Mouse (Mus musculus) stomach, postnatal 0 days (tissue): ENCODE results near the gene Ap1g2. TPM values are rescaled to one million over a fixed set of nuclear protein-coding genes. Genes with fewer than 3 reads are reported as not detected.

ENCODE experiments used
- ATAC-seq: fragments of 200-750 bp; cut with Nextera tagmentation; 2 replicates; pipeline ENCODE4 v1.8.0; 2017; ENCODE audit not compliant: low FRiP score, low TSS enrichment
- DNase-seq: peaks from one replicate; pipeline ENCODE4 v3.0.0-alpha.2; 2016; ENCODE audit warnings: low spot score
- H3K27ac ChIP-seq: fragments of 300-500 bp; sonication (generic); replicated peaks from 2 replicates; pipeline ENCODE4 v1.5.1; 2014; ENCODE audit warnings: mild to moderate bottlenecking, control low read depth
- H3K27me3 ChIP-seq: fragments of 300-500 bp; sonication (generic); 2 replicates; pipeline ENCODE4 v1.6.1; 2014; ENCODE audit warnings: low read length; ENCODE audit not compliant: control insufficient read depth, insufficient read depth
- H3K36me3 ChIP-seq: fragments of 300-500 bp; sonication (generic); 2 replicates; pipeline ENCODE4 v1.6.1; 2014; ENCODE audit warnings: low read length, mixed read lengths; ENCODE audit not compliant: control insufficient read depth, insufficient read depth
- H3K4me1 ChIP-seq: fragments of 300-500 bp; sonication (generic); replicated peaks from 2 replicates; pipeline ENCODE4 v1.6.1; 2014; ENCODE audit warnings: antibody characterized with exemption; ENCODE audit not compliant: control insufficient read depth, insufficient read depth
- H3K4me2 ChIP-seq: fragments of 300-500 bp; sonication (generic); replicated peaks from 2 replicates; pipeline ENCODE4 v1.6.1; 2014; ENCODE audit warnings: low read depth, mild to moderate bottlenecking, control low read depth, moderate library complexity
- H3K4me3 ChIP-seq: fragments of 300-500 bp; sonication (generic); 2 replicates; pipeline ENCODE4 v1.5.1; 2014; ENCODE audit warnings: low read depth, low read length, control low read depth
- H3K9ac ChIP-seq: fragments of 300-500 bp; sonication (generic); 2 replicates; pipeline ENCODE4 v1.6.1; 2014; ENCODE audit warnings: mild to moderate bottlenecking, low read length, control low read depth, mixed read lengths
- H3K9me3 ChIP-seq: fragments of 300-500 bp; sonication (generic); 2 replicates; pipeline ENCODE4 v1.6.1; 2016; ENCODE audit warnings: low read length; ENCODE audit not compliant: control insufficient read depth
- CTCF ChIP-seq: IDR thresholded peaks from 2 replicates; pipeline ENCODE4 v1.5.1; 2016; ENCODE audit warnings: antibody characterized with exemption, low read depth, mild to moderate bottlenecking, moderate library complexity
- EP300 ChIP-seq: optimal IDR thresholded peaks from 2 replicates; pipeline ENCODE3; 2016; ENCODE audit warnings: antibody characterized with exemption
- WGBS: fragments of 180-500 bp; shearing (Covaris S2); extraction: QIAGEN DNeasy Blood & Tissue Kit; methylation state at CpG from one replicate; pipeline ENCODE4 v1.1.7; 2014; 5-methylcytosine and 5-hydroxymethylcytosine counted together
- polyA plus RNA-seq: library from polyadenylated mRNA; unstranded; fragments of >200 nt; fragmentation: Nextera tagmentation; extraction: Ambion mirVana; gene quantifications from 2 replicates; pipeline ENCODE4 v1.2.1, GENCODE M21; 2015

Ap1g2 gene
- 26.4 and 31.0 TPM in 2 replicates for polyA plus RNA-seq

DNA sequence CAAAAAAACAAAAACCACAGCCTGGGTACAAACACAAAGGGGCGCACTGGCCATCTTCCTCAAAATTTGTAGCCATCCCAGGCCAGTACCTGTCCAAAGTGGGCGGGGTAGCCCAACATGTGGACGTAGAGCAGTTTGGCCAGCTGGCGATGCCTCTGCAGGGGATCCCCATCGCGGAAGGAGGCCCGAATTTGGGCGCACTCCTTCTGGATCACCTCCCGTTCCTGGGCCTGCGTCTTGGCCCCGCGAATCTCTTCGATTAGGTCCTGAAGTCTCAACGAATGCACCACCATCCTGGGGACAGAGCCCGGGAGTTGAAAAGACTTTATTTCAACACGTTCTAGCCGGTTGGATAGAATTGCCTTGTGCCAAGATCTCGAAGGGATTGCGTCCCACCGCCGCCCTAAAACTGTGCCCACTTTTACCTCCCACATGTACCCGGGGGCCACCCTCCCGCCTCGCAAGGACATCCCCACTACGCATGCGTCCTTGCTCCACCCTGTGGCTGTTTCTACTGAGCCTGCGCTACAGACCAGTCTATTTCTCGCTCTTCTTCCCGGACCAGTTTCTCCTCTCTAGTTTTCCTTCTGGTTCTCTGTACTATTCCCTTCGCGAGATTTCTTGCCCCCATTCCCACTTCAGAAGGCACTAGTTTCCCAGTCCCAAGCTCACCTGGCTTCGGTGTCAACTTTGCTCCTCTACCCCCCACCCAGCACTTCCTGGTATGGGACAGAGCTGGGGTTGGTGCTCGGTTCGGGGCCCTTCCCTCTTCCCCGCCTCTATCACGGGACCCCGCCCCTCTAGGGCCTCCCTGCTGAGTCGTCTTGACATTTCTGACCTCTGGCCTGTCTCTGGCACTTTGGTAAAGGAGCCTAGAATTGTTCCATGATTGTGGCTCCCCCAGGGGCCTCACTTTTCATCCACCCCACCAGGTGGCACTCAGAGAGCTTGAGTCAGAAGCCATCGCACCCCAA is at the start of gene Ap1g2:
TSS of gene Ap1g2 (minus strand) at position 758 of the 974 bp plus-strand sequence.
- ATAC-seq (peak; percentile 82), DNase-seq (peak; percentile 84)
- Histone ChIP-seq H3K4me1 (peaks cover 2% of the 10 kb centered on the region; the same call in 1 of the 2 replicates), H3K36me3 (peaks cover 2% of the 10 kb centered on the region; the same call in 1 of the 2 replicates), H3K4me2 (peak within 1 kb of the TSS; percentile 95), H3K4me3 (peak within 1 kb of the TSS; percentile 53), H3K27me3 (no peaks in the 10 kb centered on the region), H3K27ac (peak within 1 kb of the TSS; percentile 88), H3K9me3 (no peaks in the 10 kb centered on the region), H3K9ac (peak within 1 kb of the TSS; percentile 63)
- under 1% methylated on average over 39 of the region's 39 CpGs for WGBS
- TF ChIP-seq EP300 (no peak), CTCF (peak; percentile 47)

DNA sequence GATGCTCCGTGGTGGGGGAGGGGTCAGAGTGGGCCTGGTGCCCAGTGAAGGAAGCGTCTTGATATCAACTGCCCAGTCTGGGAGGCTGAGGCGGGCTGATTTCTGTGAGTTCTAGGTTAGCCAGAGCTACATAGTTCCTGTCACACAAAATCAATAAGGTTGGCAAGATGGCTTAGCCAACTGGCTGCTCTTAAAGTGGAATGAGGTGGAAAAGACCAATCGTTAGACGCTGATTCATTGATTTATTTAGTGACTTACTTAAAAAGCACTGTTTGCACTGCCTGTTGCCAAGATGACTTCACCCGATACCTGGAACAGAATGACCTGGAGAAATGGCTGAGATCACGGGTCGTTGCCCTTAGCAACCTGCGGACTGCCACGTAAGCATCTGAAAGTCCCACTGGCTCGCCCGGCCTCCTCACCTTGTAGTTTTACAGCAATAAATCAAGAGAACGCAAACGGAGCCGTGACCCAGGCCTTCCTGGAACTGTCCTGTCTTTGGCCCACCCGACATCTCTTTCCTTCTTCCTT is 46.6 kb upstream of the Ap1g2 start:
- Histone ChIP-seq H3K27ac (no peak overlapping the region), H3K4me3 (no peak overlapping the region), H3K36me3 (no peaks in the 10 kb centered on the region), H3K27me3 (no peaks in the 10 kb centered on the region), H3K9me3 (no peaks in the 10 kb centered on the region), H3K4me1 (no peaks in the 10 kb centered on the region), H3K9ac (no peak overlapping the region), H3K4me2 (no peak overlapping the region)
- TF ChIP-seq EP300 (no peak), CTCF (no peak)
- 78% methylated on average over 16 of the region's 16 CpGs for WGBS
- peak; percentile 75 for ATAC-seq
- peak; percentile 59 for DNase-seq

DNA sequence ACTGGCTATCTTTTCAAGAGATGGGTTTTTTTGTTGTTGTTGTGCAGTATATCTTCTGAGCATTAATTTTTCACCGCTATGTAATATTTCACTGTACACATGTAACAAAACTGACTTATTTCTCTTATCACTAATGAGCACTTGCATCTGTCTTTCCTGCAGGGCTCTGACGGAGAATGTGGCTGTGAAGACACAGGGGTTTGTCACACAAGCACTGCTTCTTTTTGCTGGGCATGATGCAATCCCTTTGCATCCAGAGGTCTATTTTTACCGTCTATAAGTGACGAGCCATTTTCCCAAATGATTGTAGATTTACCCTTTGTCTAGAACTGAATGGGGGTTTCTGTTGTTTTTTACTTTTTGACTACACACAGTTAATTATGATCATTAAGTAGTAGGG is 45.8 kb upstream of the Ap1g2 start:
- ATAC-seq, result no peak
- DNase-seq, result no peak
- no peak for TF ChIP-seq CTCF
- no peak for TF ChIP-seq EP300

DNA sequence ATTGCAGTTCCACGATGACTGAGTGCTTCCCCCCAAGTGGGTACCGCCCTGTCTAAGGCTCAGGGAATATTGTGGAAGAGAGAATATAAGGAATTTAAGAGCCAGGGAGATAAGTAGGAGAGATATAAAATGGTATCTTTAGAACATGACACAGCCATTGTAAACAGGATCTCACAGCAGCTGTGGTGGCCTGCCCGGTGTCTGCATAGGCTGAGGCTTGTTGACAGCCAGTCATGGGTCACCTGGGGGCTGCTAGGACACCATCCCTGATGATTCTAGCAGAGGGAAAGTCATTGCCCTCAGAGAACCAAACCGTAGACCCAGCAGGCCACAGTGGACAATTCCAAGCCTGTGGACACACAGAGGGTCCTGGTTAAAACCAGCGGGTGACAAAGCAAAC is 44.6 kb upstream of the Ap1g2 start:
- no peak for ATAC-seq
- no peak overlapping the region for H3K9ac ChIP-seq
- no peaks in the 10 kb centered on the region for H3K9me3 ChIP-seq
- H3K27me3 ChIP-seq, result no peaks in the 10 kb centered on the region
- DNase-seq, result no peak
- H3K36me3 ChIP-seq, result no peaks in the 10 kb centered on the region
- TF ChIP-seq EP300 (no peak), CTCF (no peak)
- no peak overlapping the region for H3K4me3 ChIP-seq
- no peak overlapping the region for H3K27ac ChIP-seq
- H3K4me2 ChIP-seq, result no peak overlapping the region
- WGBS, result 75% methylated on average over 5 of the region's 5 CpGs
- no peaks in the 10 kb centered on the region for H3K4me1 ChIP-seq

More for the DNA sequence above, 45.8 kb upstream of the Ap1g2 start:
- H3K4me1 ChIP-seq, result no peaks in the 10 kb centered on the region
- no peak overlapping the region for H3K4me3 ChIP-seq
- no peak overlapping the region for H3K4me2 ChIP-seq
- no peaks in the 10 kb centered on the region for H3K9me3 ChIP-seq
- no peaks in the 10 kb centered on the region for H3K27me3 ChIP-seq
- H3K9ac ChIP-seq, result no peak overlapping the region
- no peaks in the 10 kb centered on the region for H3K36me3 ChIP-seq
- WGBS, result 84% methylated on average over 4 of the region's 4 CpGs
- no peak overlapping the region for H3K27ac ChIP-seq

DNA sequence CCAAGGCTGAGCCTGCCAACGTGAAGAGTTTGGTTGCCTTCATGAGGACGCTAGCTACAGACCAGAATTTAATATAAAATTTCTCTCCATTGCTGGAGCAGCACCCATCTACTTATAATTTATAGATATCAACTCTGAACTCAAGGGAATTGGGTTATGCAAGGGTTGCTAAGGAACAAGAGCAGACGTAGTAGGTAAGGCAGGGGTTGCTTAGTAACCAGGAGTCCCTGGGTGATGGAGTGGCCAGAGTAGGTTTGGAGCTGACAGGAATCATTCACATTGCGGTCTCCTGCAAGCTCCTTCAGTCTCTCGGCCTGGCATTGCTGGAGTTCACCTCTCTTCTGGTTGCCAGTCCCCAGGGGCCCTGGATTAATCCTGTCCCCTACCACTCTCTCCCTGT is 42.6 kb upstream of the Ap1g2 start:
- DNase-seq, result no peak
- TF ChIP-seq EP300 (no peak), CTCF (no peak)
- Histone ChIP-seq H3K4me3 (no peak overlapping the region), H3K36me3 (no peaks in the 10 kb centered on the region), H3K27me3 (no peaks in the 10 kb centered on the region), H3K9me3 (no peaks in the 10 kb centered on the region), H3K27ac (no peak overlapping the region), H3K9ac (no peak overlapping the region), H3K4me2 (no peak overlapping the region), H3K4me1 (no peaks in the 10 kb centered on the region)
- no peak for ATAC-seq
- 80% methylated on average over 5 of the region's 5 CpGs for WGBS
